Mouse (Mus musculus): ENCODE measurements around the gene Erlin1. TPM values are rescaled to one million over a fixed set of nuclear protein-coding genes. Genes with fewer than 3 reads are reported as not detected.
A peak's percentile ranks its signal among the peaks of the same experiment; 100 is the strongest.

Erlin1 gene
- polyA plus RNA-seq (2017; shearing (Covaris generic)), result 1 to 10 TPM; 3.6 to 5.2 TPM

GRCm38 (mm10) chr19:44069121-44069913 lies at the start of gene Erlin1:
TSS of gene Erlin1 (minus strand) at chr19:44069785.
- peak; percentile 85 for ATAC-seq

- ATAC-seq, result no peak
Observed at GRCm38 (mm10) chr19:44117793-44118192, 48.2 kb upstream of the Erlin1 start.

- no peak for ATAC-seq
Observed at GRCm38 (mm10) chr19:44111706-44112105, 42.1 kb upstream of the Erlin1 start.

GRCm38 (mm10) chr19:44110356-44110755 lies 40.8 kb upstream of the Erlin1 start:
- ATAC-seq, result no peak

GRCm38 (mm10) chr19:44108996-44109395 lies 39.4 kb upstream of the Erlin1 start:
- no peak for ATAC-seq

- no peak for ATAC-seq
Observed at GRCm38 (mm10) chr19:44107661-44108521, 38.3 kb upstream of the Erlin1 start.

GRCm38 (mm10) chr19:44106831-44107660 lies 37.5 kb upstream of the Erlin1 start, which contains the start of gene Chuk:
TSS of gene Chuk (minus strand) at chr19:44107480.
- peak; percentile 100 for ATAC-seq

DNA sequence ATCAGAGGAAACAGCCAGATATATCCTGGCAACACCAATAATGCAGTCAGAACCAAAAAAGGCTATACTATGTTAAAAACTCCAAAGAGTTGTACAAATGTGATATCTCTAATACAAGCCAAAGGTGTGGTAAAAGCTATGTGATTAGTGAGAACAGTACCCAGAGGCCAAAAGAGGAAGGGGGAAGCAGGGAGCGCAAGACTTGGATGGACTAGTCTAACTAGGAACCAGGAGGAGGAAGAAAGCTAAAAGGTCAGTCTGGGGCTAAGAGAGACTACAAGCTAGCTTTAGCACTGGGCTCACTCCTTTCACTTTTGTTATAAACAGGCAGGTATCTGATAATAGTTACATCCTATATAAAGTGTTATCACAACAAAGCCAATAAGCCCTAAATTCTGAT lies 34.8 kb upstream of the Erlin1 start:
- no peak for ATAC-seq

DNA sequence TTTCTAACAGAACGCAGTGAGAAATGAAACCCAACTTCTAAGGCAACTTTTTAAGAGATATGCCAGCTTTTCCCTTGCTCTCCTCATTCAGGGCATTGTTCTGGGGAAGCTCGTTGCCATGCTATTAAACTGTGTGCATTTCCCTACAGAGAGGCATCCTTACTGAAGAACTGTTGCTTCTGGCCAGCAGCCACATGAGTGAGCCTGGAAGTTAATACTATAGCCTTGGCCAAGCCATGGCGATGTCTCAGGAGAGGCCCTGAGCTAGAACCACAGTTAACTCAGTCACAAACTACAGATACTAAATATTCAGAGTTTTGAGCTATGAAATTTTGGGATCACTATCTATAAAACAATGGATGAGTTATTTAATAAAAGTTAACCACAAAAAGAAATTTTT lies 33.4 kb upstream of the Erlin1 start:
- no peak for ATAC-seq

DNA sequence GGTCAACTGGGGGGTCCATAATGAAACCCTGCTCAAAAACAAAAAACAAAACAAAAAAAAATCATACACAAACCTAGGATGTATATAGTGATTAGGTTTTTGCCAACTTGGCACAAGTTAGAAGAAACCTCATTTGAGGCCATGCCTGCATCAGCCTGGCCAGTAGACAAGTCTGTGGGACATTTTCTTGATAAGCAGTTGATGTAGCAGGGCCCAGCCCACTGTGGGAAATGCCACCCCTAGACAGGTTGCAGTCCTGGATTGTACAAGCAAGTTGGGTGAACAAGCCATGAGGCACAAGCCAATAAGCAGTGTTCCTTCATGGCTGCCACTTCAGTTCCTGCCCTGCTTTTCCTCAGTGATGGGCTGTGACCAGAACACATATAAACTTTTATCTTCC lies 31.3 kb upstream of the Erlin1 start:
- no peak for ATAC-seq

GRCm38 (mm10) chr19:44086278-44086677 lies 16.7 kb upstream of the Erlin1 start:
- ATAC-seq, result no peak

DNA sequence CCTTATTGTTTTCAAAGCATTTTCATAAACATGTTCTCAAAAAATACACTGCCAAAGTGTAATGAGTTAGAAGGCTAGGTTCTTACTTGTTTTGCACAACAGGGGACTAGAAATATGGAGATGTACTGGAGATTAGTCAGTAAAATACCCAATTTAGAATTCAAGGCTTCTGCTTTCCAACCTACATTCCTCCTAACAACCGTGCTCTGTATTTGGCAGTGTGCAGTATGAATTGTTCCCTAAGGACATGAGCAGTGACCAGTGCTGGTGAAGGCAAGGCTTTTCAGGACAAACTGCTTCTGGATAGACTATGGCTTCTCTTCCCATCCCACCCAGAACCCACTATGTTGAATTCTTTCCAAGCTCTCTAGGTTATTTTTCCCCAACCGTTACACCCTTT lies 11.3 kb upstream of the Erlin1 start:
- ATAC-seq, result no peak

DNA sequence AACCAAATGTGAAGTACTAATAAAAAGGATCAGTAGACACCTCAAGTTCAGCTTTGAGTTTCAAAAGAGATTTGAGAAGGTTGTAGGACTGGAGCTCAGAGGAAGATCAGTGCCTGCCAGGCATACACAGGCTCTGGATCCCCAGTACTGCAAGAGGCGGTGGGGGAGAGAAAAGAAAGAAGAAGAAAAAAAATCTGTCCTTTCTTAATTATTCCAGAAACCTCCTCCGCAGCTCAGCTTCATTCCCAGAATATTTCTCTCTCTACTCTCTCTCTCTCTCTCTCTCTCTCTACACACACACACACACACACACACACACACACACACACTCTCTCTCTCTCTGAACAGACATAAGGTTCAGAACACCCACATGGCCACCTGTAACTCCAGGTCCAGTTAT lies 10.4 kb upstream of the Erlin1 start:
- no peak for ATAC-seq

DNA sequence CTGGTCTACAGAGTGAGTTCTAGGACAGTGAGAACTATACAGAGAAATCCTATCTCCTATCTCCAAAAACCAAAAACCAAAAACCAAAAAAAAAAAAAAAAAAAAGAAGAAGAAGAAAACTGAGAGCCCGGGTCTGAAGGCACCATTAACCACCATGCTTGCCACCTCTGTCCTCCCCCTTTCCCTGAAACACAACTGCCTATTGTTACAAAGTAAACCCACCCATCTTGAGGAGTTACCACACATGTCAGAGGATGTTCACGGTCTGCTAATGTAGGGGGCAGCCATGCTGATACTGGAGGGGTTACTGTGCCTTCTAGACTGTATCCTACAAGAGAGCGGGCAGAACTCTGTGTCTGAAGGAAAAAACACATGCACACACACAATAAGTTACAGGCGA lies 7.4 kb upstream of the Erlin1 start:
- ATAC-seq, result no peak

DNA sequence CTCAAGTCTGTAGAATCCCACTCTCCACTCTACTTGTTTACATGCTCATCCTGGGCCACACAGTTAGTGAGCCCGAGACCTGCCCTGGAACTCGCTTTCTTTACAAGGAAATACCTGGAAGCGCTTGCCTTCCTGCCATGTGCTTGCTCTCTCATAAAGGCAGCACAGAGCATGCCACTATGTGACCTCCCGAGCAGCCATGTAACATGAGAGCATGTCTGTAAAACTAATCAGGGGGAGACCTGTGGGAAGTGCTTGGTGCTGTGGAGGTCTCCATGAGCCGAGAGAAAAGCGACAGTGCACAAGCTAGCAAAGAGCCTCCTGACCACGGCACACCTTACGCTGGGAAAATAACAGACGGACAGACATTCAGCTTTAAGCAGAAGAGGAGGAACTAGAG lies 6.9 kb upstream of the Erlin1 start:
- ATAC-seq, result no peak

DNA sequence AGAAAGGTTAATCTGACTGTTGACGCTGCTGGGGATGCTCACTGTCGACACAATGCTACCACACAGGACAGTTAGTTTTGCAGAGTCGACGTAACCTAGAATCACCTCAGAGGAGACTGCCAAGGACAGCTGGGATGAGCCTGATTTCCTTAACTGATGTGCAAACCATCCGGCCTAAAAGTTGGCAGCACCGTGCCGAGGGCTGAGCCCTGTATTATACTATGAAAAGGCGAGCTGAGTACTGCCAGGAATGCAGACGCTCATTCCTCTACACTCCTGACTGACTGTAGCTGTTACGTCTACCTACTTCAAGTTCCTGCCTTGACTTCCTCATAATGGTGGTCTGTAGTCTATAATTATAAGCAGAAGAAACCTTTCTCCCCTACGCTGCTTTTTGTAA lies 5.4 kb upstream of the Erlin1 start:
- ATAC-seq, result no peak

- ATAC-seq, result no peak
Observed at GRCm38 (mm10) chr19:44071166-44071565, 1.6 kb upstream of the Erlin1 start.

GRCm38 (mm10) chr19:44069914-44070232 lies 288 bp upstream of the Erlin1 start:
- ATAC-seq, result no peak

- ATAC-seq, result no peak
Observed at GRCm38 (mm10) chr19:44068232-44068631, 1.4 kb downstream of the Erlin1 start.

DNA sequence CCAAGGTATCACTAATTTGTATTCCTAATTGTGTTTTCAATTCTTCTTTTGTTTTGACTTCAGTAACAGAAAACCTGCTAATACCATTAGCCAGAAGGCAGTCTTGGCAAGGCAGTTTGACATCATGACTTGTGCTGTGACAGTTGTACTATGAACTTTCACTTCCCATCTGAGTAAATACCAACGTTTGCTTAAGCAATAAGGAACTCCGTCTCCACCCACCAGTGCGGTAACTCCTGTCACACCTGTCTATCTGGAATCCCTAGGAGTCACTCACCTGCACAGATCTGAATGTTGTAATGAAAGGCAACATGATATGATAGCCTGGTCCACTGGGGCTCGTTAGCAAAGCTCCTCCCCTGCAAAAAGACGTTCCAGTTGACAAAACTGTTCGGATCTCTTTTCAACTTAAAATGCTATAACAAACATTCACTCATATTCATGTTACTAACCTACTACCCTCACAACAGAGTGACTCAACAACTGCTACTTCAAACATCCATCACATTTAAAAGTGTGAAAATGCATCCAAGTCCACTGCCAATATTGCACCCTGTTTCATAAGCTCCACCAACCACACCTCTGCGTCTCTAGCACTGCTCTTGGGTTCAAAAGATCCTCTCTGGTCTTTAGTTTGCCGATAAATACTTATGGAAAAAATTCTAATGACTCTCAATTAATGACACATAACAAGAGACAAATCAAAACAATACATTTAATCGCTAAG lies 2.1 kb downstream of the Erlin1 start:
- ATAC-seq, result no peak

DNA sequence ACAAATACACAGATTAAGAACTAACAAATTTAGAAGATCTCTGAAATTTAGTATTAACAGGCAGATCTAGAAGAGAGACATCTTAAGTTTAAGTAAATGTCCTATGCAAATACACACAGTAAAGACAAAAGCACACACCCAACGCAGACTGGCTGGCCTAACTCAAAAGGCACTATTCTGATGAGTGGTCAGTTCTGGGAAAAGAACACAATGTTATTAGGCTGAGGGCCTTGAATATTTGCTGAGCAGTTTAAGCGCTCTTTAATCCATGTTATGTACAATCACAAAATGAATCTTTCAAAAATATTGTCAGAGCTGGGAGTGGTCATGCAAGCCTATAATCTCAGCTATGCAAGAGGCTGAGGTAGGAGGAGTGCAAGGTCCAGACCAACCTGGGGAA lies 4.9 kb downstream of the Erlin1 start:
- no peak for ATAC-seq

- no peak for ATAC-seq
Observed at GRCm38 (mm10) chr19:44063773-44064172, 5.8 kb downstream of the Erlin1 start.
